Mouse (Mus musculus) lung, postnatal 0 days (tissue): ENCODE results near the gene Ccdc187. TPM values are rescaled to one million over a fixed set of nuclear protein-coding genes. Genes with fewer than 3 reads are reported as not detected.

Source experiments
- ATAC-seq: fragments of 200-750 bp; cut with Nextera tagmentation; 2 replicates; pipeline ENCODE4 v1.8.0; 2017; ENCODE audit warnings: moderate library complexity
- DNase-seq: peaks from one replicate; pipeline ENCODE4 v3.0.0-alpha.2; 2016; ENCODE audit warnings: low spot score
- H3K27ac ChIP-seq: fragments of 300-500 bp; sonication (generic); 2 replicates; pipeline ENCODE4 v1.5.1; 2014; ENCODE audit warnings: antibody characterized with exemption, mild to moderate bottlenecking, low read length, mixed read lengths
- H3K27me3 ChIP-seq: fragments of 300-500 bp; sonication (generic); replicated peaks from 2 replicates; pipeline ENCODE4 v1.6.1; 2014; ENCODE audit warnings: low read length, mixed read lengths; ENCODE audit not compliant: insufficient read depth
- H3K36me3 ChIP-seq: fragments of 300-500 bp; sonication (generic); 2 replicates; pipeline ENCODE4 v1.6.1; 2014; ENCODE audit warnings: low read length, mixed read lengths; ENCODE audit not compliant: insufficient read depth
- H3K4me1 ChIP-seq: fragments of 300-500 bp; sonication (generic); 2 replicates; pipeline ENCODE4 v1.6.1; 2014; ENCODE audit warnings: antibody characterized with exemption, low read depth, low read length, mixed read lengths; ENCODE audit not compliant: insufficient read depth
- H3K4me2 ChIP-seq: fragments of 300-500 bp; sonication (generic); replicated peaks from 2 replicates; pipeline ENCODE4 v1.6.1; 2014; ENCODE audit warnings: low read depth, mild to moderate bottlenecking, low read length, moderate library complexity, mixed read lengths
- H3K4me3 ChIP-seq: fragments of 300-500 bp; sonication (generic); 2 replicates; pipeline ENCODE4 v1.5.1; 2014; ENCODE audit warnings: low read depth, low read length
- H3K9ac ChIP-seq: fragments of 300-500 bp; sonication (generic); replicated peaks from 2 replicates; pipeline ENCODE4 v1.6.1; 2014; ENCODE audit warnings: low read depth, mild to moderate bottlenecking
- H3K9me3 ChIP-seq: fragments of 300-500 bp; sonication (generic); 2 replicates; pipeline ENCODE4 v1.6.1; 2016; ENCODE audit warnings: low read length, mixed read lengths
- CTCF ChIP-seq: IDR thresholded peaks from 2 replicates; pipeline ENCODE4 v1.5.1; 2016; ENCODE audit warnings: antibody characterized with exemption, mild to moderate bottlenecking
- EP300 ChIP-seq: IDR thresholded peaks from 2 replicates; pipeline ENCODE4 v1.6.1; 2016; ENCODE audit warnings: antibody characterized with exemption, mild to moderate bottlenecking, control low read depth
- WGBS: fragments of 180-500 bp; shearing (Covaris S2); extraction: QIAGEN DNeasy Blood & Tissue Kit; methylation state at CpG from one replicate; pipeline ENCODE4 v1.1.7; 2014; 5-methylcytosine and 5-hydroxymethylcytosine counted together
- polyA plus RNA-seq: library from polyadenylated mRNA; unstranded; fragments of >200 nt; fragmentation: Nextera tagmentation; extraction: Ambion mirVana; gene quantifications from 2 replicates; pipeline ENCODE4 v1.2.1, GENCODE M21; 2015

Gene Ccdc187
- polyA plus RNA-seq, 1 experiment from 2014 or later: 0.61 TPM

DNA sequence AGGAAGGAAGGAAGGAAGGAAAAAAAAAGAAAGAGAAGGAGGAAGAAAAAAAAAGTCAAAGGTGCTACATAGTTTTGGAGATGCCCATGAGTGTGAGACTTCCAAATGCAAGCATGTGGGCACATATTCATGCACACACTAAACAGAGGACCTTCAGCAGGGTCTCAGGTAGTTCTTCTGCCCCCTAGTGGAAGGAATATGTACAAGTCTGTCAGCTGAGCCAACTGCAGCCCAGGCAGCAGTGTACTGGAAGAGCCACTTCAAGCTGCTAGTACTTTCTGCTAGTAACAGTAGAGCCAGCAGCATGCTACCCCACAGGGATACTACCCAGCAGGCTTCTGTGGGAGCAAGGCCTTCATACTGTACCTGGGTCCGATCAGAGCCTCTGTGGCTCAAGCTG lies 66.6 kb downstream of the Ccdc187 start:
- peak; percentile 78 for DNase-seq
- peak; percentile 77 for ATAC-seq
- H3K9me3 ChIP-seq: no peaks in the 10 kb centered on the region
- H3K4me1 ChIP-seq: no peaks in the 10 kb centered on the region
- H3K9ac ChIP-seq: no peak overlapping the region
- TF ChIP-seq CTCF (peak; percentile 86), EP300 (no peak)
- H3K27me3 ChIP-seq: no peaks in the 10 kb centered on the region
- no peak overlapping the region for H3K4me3 ChIP-seq
- H3K27ac ChIP-seq: no peak overlapping the region
- no peak overlapping the region for H3K4me2 ChIP-seq
- 73% methylated on average over 1 of the region's 1 CpGs for WGBS
- no peaks in the 10 kb centered on the region for H3K36me3 ChIP-seq

- Histone ChIP-seq H3K4me3 (no peak overlapping the region), H3K4me2 (no peak overlapping the region), H3K9me3 (no peaks in the 10 kb centered on the region), H3K36me3 (peaks cover 4% of the 10 kb centered on the region; the same call in 1 of the 2 replicates), H3K27me3 (no peaks in the 10 kb centered on the region), H3K9ac (no peak overlapping the region), H3K4me1 (no peaks in the 10 kb centered on the region), H3K27ac (no peak overlapping the region)
- no peak for TF ChIP-seq CTCF
- no peak for TF ChIP-seq EP300
- 87% methylated on average over 4 of the region's 4 CpGs for WGBS
- ATAC-seq (no peak), DNase-seq (no peak)
These were observed 69.1 kb downstream of the Ccdc187 start for GRCm38 (mm10) chr2:26225242-26225641.

- Histone ChIP-seq H3K9ac (no peak overlapping the region), H3K4me2 (no peak overlapping the region), H3K9me3 (no peaks in the 10 kb centered on the region), H3K4me1 (no peaks in the 10 kb centered on the region), H3K27me3 (no peaks in the 10 kb centered on the region), H3K36me3 (peaks cover 4% of the 10 kb centered on the region; the same call in 1 of the 2 replicates), H3K4me3 (no peak overlapping the region), H3K27ac (no peak overlapping the region)
- TF ChIP-seq CTCF: no peak
- TF ChIP-seq EP300: no peak
- 86% methylated on average over 3 of the region's 3 CpGs for WGBS
- DNase-seq (no peak), ATAC-seq (no peak)
These were observed 70.4 kb downstream of the Ccdc187 start for GRCm38 (mm10) chr2:26223961-26224360.

DNA sequence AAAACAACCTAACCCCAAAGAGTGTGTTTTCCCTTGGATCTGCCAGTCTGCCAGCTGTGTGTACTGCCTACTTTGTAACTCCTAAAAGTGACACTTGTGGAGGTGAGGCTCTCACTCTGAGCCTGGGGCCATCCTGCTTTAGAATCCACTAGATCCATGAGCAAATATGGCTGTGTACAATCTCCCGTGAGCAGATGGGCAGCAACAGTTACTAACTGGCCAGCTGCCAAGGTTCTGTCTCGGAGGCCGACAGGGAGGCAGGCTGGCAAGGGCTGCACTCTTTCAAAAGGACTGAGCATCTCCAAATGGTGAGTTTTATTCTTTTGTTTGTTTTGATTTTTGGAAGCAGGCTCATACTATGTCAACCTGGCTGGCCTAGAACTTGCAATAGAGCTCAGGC lies 79.8 kb downstream of the Ccdc187 start:
- ATAC-seq (no peak), DNase-seq (no peak)
- no peaks in the 10 kb centered on the region for H3K9me3 ChIP-seq
- H3K4me3 ChIP-seq: no peak overlapping the region
- H3K27me3 ChIP-seq: no peaks in the 10 kb centered on the region
- peaks cover 31% of the 10 kb centered on the region; the same call in 1 of the 2 replicates for H3K36me3 ChIP-seq
- no peaks in the 10 kb centered on the region for H3K4me1 ChIP-seq
- H3K9ac ChIP-seq: no peak overlapping the region
- no peak overlapping the region for H3K27ac ChIP-seq
- H3K4me2 ChIP-seq: no peak overlapping the region
- TF ChIP-seq CTCF (no peak), EP300 (no peak)
- WGBS: 11% methylated on average over 3 of the region's 3 CpGs

GRCm38 (mm10) chr2:26209566-26209965 lies 84.8 kb downstream of the Ccdc187 start:
- no peak for TF ChIP-seq CTCF
- no peak for TF ChIP-seq EP300
- 80% methylated on average over 3 of the region's 3 CpGs for WGBS

DNA sequence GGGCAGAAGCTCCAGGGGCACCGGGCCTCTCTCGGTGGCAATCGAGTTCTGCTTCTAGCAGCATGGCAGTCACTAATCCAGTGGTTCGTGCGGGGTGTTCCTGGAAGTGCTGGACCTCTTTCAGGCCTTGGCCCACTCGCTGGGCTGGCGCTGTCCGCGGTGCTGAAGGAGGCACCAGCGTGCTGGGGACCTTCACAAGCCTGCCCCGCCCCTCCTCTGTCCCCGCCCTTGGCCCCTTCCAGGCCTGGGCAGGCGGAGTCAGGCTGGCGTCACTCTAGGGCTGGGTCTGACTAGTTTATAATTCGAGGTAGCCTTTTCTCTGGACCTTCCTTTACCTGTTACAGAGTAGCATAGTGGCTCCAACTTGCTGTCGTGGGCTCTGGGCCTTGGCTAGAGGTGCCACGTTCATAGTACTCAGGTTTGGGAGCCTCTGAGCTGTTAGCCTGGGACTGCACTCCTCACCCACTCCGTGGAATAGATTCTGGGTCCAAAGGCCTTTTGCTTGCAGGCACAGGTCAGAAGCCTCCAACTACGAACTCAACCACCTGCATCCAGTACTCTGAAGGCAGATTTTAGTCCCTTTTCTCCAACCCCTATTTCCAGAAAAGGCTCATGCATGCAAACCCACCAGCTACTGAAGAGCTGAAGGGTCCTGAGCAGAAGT lies 86.1 kb downstream of the Ccdc187 start, which contains the start of gene Lhx3:
Gene Lhx3, minus strand, starts transcription at position 164 of the 664 bp plus-strand sequence.
- H3K4me3 ChIP-seq: no peak within 1 kb of the TSS
- H3K27me3 ChIP-seq: peaks cover 48% of the 10 kb centered on the region
- no peak within 1 kb of the TSS for H3K9ac ChIP-seq
- ATAC-seq (peak; percentile 96), DNase-seq (peak; percentile 90)
- no peaks in the 10 kb centered on the region for H3K4me1 ChIP-seq
- H3K9me3 ChIP-seq: no peaks in the 10 kb centered on the region
- no peak within 1 kb of the TSS for H3K4me2 ChIP-seq
- 5% methylated on average over 19 of the region's 19 CpGs for WGBS
- H3K27ac ChIP-seq: no peak within 1 kb of the TSS
- H3K36me3 ChIP-seq: peaks cover 9% of the 10 kb centered on the region; the same call in 1 of the 2 replicates
- no peak for TF ChIP-seq CTCF

More at GRCm38 (mm10) chr2:26209566-26209965, 84.8 kb downstream of the Ccdc187 start:
- Histone ChIP-seq H3K36me3 (peaks cover 16% of the 10 kb centered on the region; the same call in 1 of the 2 replicates), H3K4me3 (no peak overlapping the region), H3K4me1 (no peaks in the 10 kb centered on the region), H3K9ac (no peak overlapping the region), H3K27ac (no peak overlapping the region), H3K9me3 (no peaks in the 10 kb centered on the region), H3K27me3 (peaks cover 35% of the 10 kb centered on the region), H3K4me2 (no peak overlapping the region)
- ATAC-seq (no peak), DNase-seq (no peak)
